Mouse (Mus musculus) ES-Bruce4 (cell line): Measurements from ENCODE around the gene Ly6g6f.

Experiments
- CTCF ChIP-seq: IDR thresholded peaks from one replicate; pipeline ENCODE4 v1.8.1; 2011; ENCODE audit warnings: low read depth, low read length
- EP300 ChIP-seq: IDR thresholded peaks from 2 replicates; pipeline ENCODE4 v1.6.1; 2011; ENCODE audit warnings: low read depth, low read length; ENCODE audit not compliant: insufficient read depth
- POLR2A ChIP-seq: IDR thresholded peaks from one replicate; pipeline ENCODE4 v1.8.1; 2011; ENCODE audit warnings: low read length; ENCODE audit not compliant: insufficient read depth

DNA sequence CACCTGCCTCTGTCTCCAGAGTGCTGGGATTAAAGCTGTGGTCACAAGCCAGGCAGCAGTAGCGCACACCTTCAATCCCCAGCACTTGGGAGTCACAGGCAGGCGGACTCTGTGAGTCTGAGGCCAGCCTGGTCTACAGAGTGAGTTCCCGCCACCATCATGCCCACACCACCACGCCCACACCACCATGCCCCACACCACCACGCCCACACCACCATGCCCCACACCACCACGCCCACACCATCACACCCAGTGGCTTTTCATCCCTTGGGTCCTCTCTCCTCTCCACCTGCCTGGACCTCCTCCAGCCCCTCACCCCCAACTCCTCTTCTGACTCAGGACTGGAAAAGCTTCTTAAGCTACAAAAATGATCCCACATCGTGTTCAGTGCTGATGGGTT, 53.5 kb downstream of the Ly6g6f start:
- TF ChIP-seq CTCF (no peak), POLR2A (no peak), EP300 (no peak)
